Mouse (Mus musculus) midbrain, embryonic 15.5 days (tissue): ENCODE results near the gene Gm38119. TPM values are rescaled to one million over a fixed set of nuclear protein-coding genes. Genes with fewer than 3 reads are reported as not detected.

Experiments
- polyA plus RNA-seq: library from polyadenylated mRNA; unstranded; fragments of >200 nt; fragmentation: Nextera tagmentation; extraction: Ambion mirVana; gene quantifications from 2 replicates; pipeline ENCODE4 v1.2.1, GENCODE M21; 2015

The Gm38119 gene
- polyA plus RNA-seq, 1 experiment from 2014 or later = not detected

Other genes with a start within 250 kb of the Gm38119 start
- gene Sprr4, start 238.6 kb downstream of the Gm38119 start, polyA plus RNA-seq = not detected in 2 replicates
- not detected in 2 replicates for gene 2310046K23Rik, start 204.6 kb downstream of the Gm38119 start, polyA plus RNA-seq
- not detected in 2 replicates for gene Ivl, start 165.4 kb downstream of the Gm38119 start, polyA plus RNA-seq
- not detected in 2 replicates for gene Smcp, start 150.1 kb downstream of the Gm38119 start, polyA plus RNA-seq
- not detected in 2 replicates for gene 2210017I01Rik, start 131.6 kb downstream of the Gm38119 start, polyA plus RNA-seq
- gene Lce6a, start 117.4 kb downstream of the Gm38119 start, polyA plus RNA-seq = not detected in 2 replicates
- gene Lce1a1, start 90.8 kb downstream of the Gm38119 start, polyA plus RNA-seq = not detected in 2 replicates
- not detected in 2 replicates for gene Lce1b, start 82.2 kb downstream of the Gm38119 start, polyA plus RNA-seq
- not detected in 2 replicates for gene Lce1a2, start 68.8 kb downstream of the Gm38119 start, polyA plus RNA-seq
- not detected in 2 replicates for gene Lce1c, start 59.8 kb downstream of the Gm38119 start, polyA plus RNA-seq
- not detected in 2 replicates for gene Lce1d, start 51.9 kb downstream of the Gm38119 start, polyA plus RNA-seq
- not detected in 2 replicates for gene Lce1e, start 30.0 kb downstream of the Gm38119 start, polyA plus RNA-seq
- gene Lce1f, start 18.7 kb downstream of the Gm38119 start, polyA plus RNA-seq = not detected in 2 replicates
- gene Lce1g, start 13.2 kb upstream of the Gm38119 start, polyA plus RNA-seq = not detected in 2 replicates
- not detected in 2 replicates for gene Lce1h, start 26.0 kb upstream of the Gm38119 start, polyA plus RNA-seq
- not detected in 2 replicates for gene Lce1i, start 39.8 kb upstream of the Gm38119 start, polyA plus RNA-seq
- not detected in 2 replicates for gene Lce1j, start 51.4 kb upstream of the Gm38119 start, polyA plus RNA-seq
- gene Lce1k, start 68.8 kb upstream of the Gm38119 start, polyA plus RNA-seq = not detected in 2 replicates
- not detected in 2 replicates for gene Kprp, start 88.2 kb upstream of the Gm38119 start, polyA plus RNA-seq
- not detected in 2 replicates for gene Lce1l, start 112.2 kb upstream of the Gm38119 start, polyA plus RNA-seq
- not detected in 2 replicates for gene 2310050C09Rik, start 131.1 kb upstream of the Gm38119 start, polyA plus RNA-seq
- not detected in 2 replicates for gene Lce3a, start 187.1 kb upstream of the Gm38119 start, polyA plus RNA-seq
- not detected in 2 replicates for gene Lce3b, start 193.9 kb upstream of the Gm38119 start, polyA plus RNA-seq
- gene Lce3c, start 205.4 kb upstream of the Gm38119 start, polyA plus RNA-seq = not detected in 2 replicates
- not detected in 2 replicates for gene Lce3d, start 218.3 kb upstream of the Gm38119 start, polyA plus RNA-seq
- not detected in 2 replicates for gene Lce3e, start 228.0 kb upstream of the Gm38119 start, polyA plus RNA-seq